In genomic region chr8:106399694-106400093, GRCm38 (mm10) we compare ENCODE assay signal across 8 mouse cellular contexts. TPM values are rescaled to one million over a fixed set of nuclear protein-coding genes. Genes with fewer than 3 reads are reported as not detected.
DNase-seq lines count a peak whose midpoint lies in the region; ATAC-seq and TF ChIP-seq lines count a peak whose summit lies in the region.

No protein-coding gene starts in this region.

- no peaks in the 10 kb centered on the region for H3K36me3 ChIP-seq in liver, embryonic 11.5 days (ENCODE audit: control insufficient read depth, insufficient read depth, low read length)
- no peaks in the 10 kb centered on the region for H3K36me3 ChIP-seq in embryonic facial prominence, embryonic 14.5 days (ENCODE audit: control insufficient read depth, insufficient read depth, low read length)
- no peaks in the 10 kb centered on the region for H3K36me3 ChIP-seq in lung, embryonic 14.5 days (ENCODE audit: insufficient read depth)

- no peak overlapping the region for H3K27ac ChIP-seq in liver, embryonic 11.5 days (ENCODE audit: low read depth, low read length)
- peak overlapping the region; percentile 80 for H3K27ac ChIP-seq in embryonic facial prominence, embryonic 14.5 days (replicated peaks; ENCODE audit: low read depth, low read length)
- peak overlapping the region; percentile 75; the same call in 1 of the 2 replicates for H3K27ac ChIP-seq in lung, embryonic 14.5 days (ENCODE audit: low read depth)

- WGBS in liver, embryonic 11.5 days, result 69% methylated on average over 8 of the region's 8 CpGs
- 45% methylated on average over 8 of the region's 8 CpGs for WGBS in embryonic facial prominence, embryonic 14.5 days
- 47% methylated on average over 8 of the region's 8 CpGs for WGBS in lung, embryonic 14.5 days

- H3K9ac ChIP-seq in liver, embryonic 11.5 days (ENCODE audit: low read depth, low read length), result no peak overlapping the region
- no peak overlapping the region for H3K9ac ChIP-seq in embryonic facial prominence, embryonic 14.5 days (ENCODE audit: low read depth, low read length)
- H3K9ac ChIP-seq in lung, embryonic 14.5 days, result no peak overlapping the region

- intact Hi-C loops in heart, postnatal 25 days (cut with DNase I), result loop anchor here (5.0 kb wide), 2 partner anchors 87 to 172 kb away; no protein-coding TSS in a partner anchor

- no peak for TF ChIP-seq CTCF in lung, embryonic 14.5 days (IDR thresholded peaks at IDR 0.05; ENCODE audit: low read depth)

- no peak overlapping the region for H3K4me3 ChIP-seq in liver, embryonic 11.5 days (ENCODE audit: low read depth, low read length)
- no peak overlapping the region for H3K4me3 ChIP-seq in embryonic facial prominence, embryonic 14.5 days (ENCODE audit: low read depth, low read length)
- no peak overlapping the region for H3K4me3 ChIP-seq in lung, embryonic 14.5 days (ENCODE audit: low read depth, low read length)

- H3K4me2 ChIP-seq in liver, embryonic 11.5 days, result no peak overlapping the region
- no peak overlapping the region for H3K4me2 ChIP-seq in embryonic facial prominence, embryonic 14.5 days (ENCODE audit: low read depth, low read length)
- no peak overlapping the region for H3K4me2 ChIP-seq in lung, embryonic 14.5 days

- no peaks in the 10 kb centered on the region for H3K4me1 ChIP-seq in liver, embryonic 11.5 days (replicated peaks; ENCODE audit: control insufficient read depth, insufficient read depth, low read length)
- H3K4me1 ChIP-seq in embryonic facial prominence, embryonic 14.5 days (ENCODE audit: control insufficient read depth, insufficient read depth, low read length), result peaks cover 24% of the 10 kb centered on the region
- H3K4me1 ChIP-seq in lung, embryonic 14.5 days (ENCODE audit: insufficient read depth), result no peaks in the 10 kb centered on the region; the same call in none of the 2 replicates

- H3K27me3 ChIP-seq in liver, embryonic 11.5 days (replicated peaks; ENCODE audit: control insufficient read depth, insufficient read depth, low read length), result no peaks in the 10 kb centered on the region
- H3K27me3 ChIP-seq in embryonic facial prominence, embryonic 14.5 days (replicated peaks; ENCODE audit: control insufficient read depth, insufficient read depth, low read length), result no peaks in the 10 kb centered on the region
- H3K27me3 ChIP-seq in lung, embryonic 14.5 days (ENCODE audit: insufficient read depth, low read length), result no peaks in the 10 kb centered on the region

- no peak for ATAC-seq in liver, embryonic 11.5 days (replicated peaks; ENCODE audit: low FRiP score)
- ATAC-seq in embryonic facial prominence, embryonic 14.5 days (ENCODE audit: low read depth), result peak; percentile 89
- 0 out of 2 replicates have a peak, but pooled peaks have one; percentile 35 for ATAC-seq in lung, embryonic 14.5 days (ENCODE audit: insufficient read depth)
- ATAC-seq in megakaryocyte, adult 5-6 weeks (ENCODE audit: poor library complexity, severe bottlenecking), result no peak
- no peak for ATAC-seq in monocyte, adult 5-6 weeks (replicated peaks; ENCODE audit: insufficient number of reproducible peaks, low FRiP score, low TSS enrichment, poor library complexity, severe bottlenecking)

- no peaks in the 10 kb centered on the region for H3K9me3 ChIP-seq in liver, embryonic 11.5 days (ENCODE audit: control insufficient read depth, low read length)
- H3K9me3 ChIP-seq in embryonic facial prominence, embryonic 14.5 days (ENCODE audit: control insufficient read depth, low read length), result no peaks in the 10 kb centered on the region
- H3K9me3 ChIP-seq in lung, embryonic 14.5 days (ENCODE audit: low read depth, low read length), result no peaks in the 10 kb centered on the region

- peak; percentile 17 for DNase-seq in liver
- no peak for DNase-seq in liver, embryonic 11.5 days (ENCODE audit: low spot score)
- peak; percentile 93 for DNase-seq in embryonic facial prominence, embryonic 14.5 days (ENCODE audit: low spot score)
- DNase-seq in heart, postnatal 25 days (ENCODE audit: low spot score), result peak; percentile 86
- DNase-seq in lung, embryonic 14.5 days, result peak; percentile 71
- DNase-seq in spleen, postnatal 36 days (ENCODE audit: low spot score in 2 of 2), result no peak

RNA-seq across cellular contexts. Expression of gene Zfp90, which starts 15.4 kb away (rescaled TPM):
- polyA plus RNA-seq in liver, embryonic 11.5 days (2014; fragmentation: Nextera tagmentation; extraction: Ambion mirVana), result 7.9 and 9.2 TPM in 2 replicates
- polyA plus RNA-seq in embryonic facial prominence, embryonic 14.5 days (2014; fragmentation: Nextera tagmentation; extraction: Ambion mirVana), result 18.4 and 22.9 TPM in 2 replicates
- 1 to 10 TPM; 3.0 to 3.7 TPM for total RNA-seq in heart, postnatal 25 days (2021)
- 19.6 and 20.2 TPM in 2 replicates for polyA plus RNA-seq in lung, embryonic 14.5 days (2014; fragmentation: Nextera tagmentation; extraction: Ambion mirVana)
- 7.7 and 7.8 TPM in 2 replicates for total RNA-seq in megakaryocyte, adult 5-6 weeks (2015)
- 8.4 and 12.0 TPM in 2 replicates for total RNA-seq in megakaryocyte, adult 5-6 weeks (2017)
- total RNA-seq in monocyte, adult 5-6 weeks (2017), result 8.2 to 12.2 TPM (median 11.8 TPM) in 3 replicates

Comparison
In these comparisons a context has a peak if more than half of its experiments do, and no peak if none do; other contexts are left out.
1. DNase-seq: peak in liver (single experiment), embryonic facial prominence, embryonic 14.5 days (single experiment), heart, postnatal 25 days (single experiment) and lung, embryonic 14.5 days (single experiment); none in liver, embryonic 11.5 days (single experiment) and spleen, postnatal 36 days (0 of 2).
2. ATAC-seq: peak in embryonic facial prominence, embryonic 14.5 days (single experiment) and lung, embryonic 14.5 days (single experiment); none in liver, embryonic 11.5 days (single experiment), megakaryocyte, adult 5-6 weeks (single experiment) and monocyte, adult 5-6 weeks (single experiment).